Mouse (Mus musculus) brain, embryonic 14.5 days (tissue): ENCODE results near the gene Serpinb1a.
"Not testable (repeated sequence)": the region's sequence is repeated elsewhere in the genome, so short reads cannot be mapped to it uniquely, and the experiment has no call there.

Source experiments
- CTCF ChIP-seq: fragments of 200-500 bp; IDR thresholded peaks from 2 replicates; pipeline ENCODE4 v1.5.1; 2012; ENCODE audit warnings: inconsistent platforms, mild to moderate bottlenecking, moderate library complexity, borderline replicate concordance; ENCODE audit not compliant: insufficient read depth, insufficient read length; ENCODE audit errors: extremely low read depth
- POLR2A ChIP-seq: fragments of 200-500 bp; IDR thresholded peaks from 2 replicates; pipeline ENCODE4 v1.6.1; 2012; ENCODE audit warnings: mild to moderate bottlenecking, inconsistent platforms, borderline replicate concordance; ENCODE audit not compliant: poor library complexity, insufficient read depth, insufficient read length, severe bottlenecking; ENCODE audit errors: extremely low read depth

DNA sequence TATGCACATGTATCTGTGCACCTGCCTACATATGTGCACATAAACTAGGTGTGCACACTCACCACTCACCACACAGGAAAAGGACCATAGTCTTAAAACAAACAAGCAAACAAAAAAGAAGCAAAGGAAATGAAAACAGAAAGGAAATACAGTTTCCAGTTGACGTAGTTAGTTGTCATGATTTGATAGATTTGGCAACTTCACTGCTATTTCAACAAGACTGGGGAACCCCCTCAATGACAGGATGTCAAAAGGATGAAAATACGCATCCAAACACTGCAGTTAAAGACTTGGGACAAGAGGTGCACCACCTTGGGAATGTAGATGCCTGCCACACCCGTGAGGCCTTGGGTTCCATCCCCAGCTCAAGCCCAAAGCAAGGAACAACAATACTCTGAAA is 13.5 kb upstream of the Serpinb1a start:
- TF ChIP-seq POLR2A, CTCF: not testable (repeated sequence)
